Mouse (Mus musculus) layer of hippocampus, postnatal 14 days (tissue): ENCODE results near the gene Aak1. TPM values are rescaled to one million over a fixed set of nuclear protein-coding genes. Genes with fewer than 3 reads are reported as not detected.

Experiments used
- DNase-seq, 2 experiments: peaks; one replicate each; pipeline ENCODE4 v3.0.0; 2021 to 2022; ENCODE audit warnings: low spot score in 2 of 2, mixed read lengths in 1 of 2
- total RNA-seq, 2 experiments: library from RNA; stranded (reverse); gene quantifications; 2 replicates each; pipeline ENCODE4 v1.2.3; 2021

The Aak1 gene
- total RNA-seq, 2 experiments from 2014 or later: 404 to 410 TPM

DNA sequence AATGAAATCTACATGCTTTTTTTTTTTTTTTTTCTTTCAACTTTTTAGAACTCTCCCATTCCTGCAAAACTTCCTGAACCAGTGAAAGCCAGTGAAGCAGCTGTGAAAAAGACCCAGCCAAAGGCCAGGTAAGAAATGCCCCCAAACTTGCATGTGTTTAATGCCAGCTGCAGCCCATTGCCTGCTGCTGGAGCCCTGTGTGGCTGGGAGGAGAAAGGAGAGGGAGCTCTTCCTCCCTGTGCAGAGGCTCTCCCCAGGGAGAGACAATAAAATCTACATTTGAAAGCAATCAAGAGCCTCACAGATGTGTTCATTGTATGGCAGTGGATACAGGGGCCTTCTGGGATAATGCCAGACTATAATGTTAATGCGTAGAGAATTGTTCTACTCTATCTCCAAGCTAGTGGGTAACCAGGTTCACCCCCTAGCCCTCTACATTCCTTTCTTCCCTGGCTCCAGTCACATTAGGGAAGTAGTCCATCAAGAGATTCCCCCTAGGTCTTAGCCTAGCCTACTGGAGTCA is 101.5 kb downstream of the Aak1 start:
- DNase-seq: no peak

DNA sequence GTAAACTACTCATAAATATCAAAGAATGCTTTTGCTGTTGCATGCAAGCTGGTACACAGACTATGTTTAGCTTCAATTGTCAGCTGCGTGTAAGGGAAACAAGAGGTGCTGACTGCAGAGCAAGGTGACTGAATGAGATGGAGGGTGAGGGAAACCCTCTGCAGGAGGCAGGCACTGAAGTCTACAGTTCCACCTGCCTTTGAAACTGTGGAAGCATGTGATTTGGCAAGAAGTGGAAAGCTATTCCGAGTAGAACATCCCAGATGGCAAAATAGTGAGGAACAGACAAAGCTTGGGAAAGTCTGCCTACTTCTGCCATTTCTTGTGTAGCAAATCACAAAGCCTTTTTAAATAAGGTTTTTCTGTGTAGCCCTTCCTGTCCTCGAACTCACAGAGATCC is 106.4 kb downstream of the Aak1 start:
- DNase-seq: peak; percentile 24 to 71

DNA sequence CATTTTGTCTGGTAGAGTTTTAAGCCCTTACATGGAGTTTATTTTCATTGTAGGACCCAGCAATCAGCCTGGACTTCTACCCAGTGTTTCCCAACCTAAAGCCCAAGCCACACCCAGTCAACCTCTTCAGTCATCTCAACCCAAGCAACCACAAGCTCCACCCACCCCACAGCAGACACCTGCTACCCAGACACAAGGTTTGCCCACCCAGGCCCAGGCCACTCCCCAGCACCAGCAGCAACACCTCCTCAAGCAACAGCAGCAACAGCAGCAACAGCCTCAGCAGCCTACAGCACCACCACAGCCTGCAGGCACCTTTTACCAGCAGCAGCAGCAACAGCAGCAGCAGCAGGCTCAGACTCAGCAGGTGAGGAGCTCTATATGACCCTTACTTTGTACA is 106.9 kb downstream of the Aak1 start:
- no peak for DNase-seq

DNA sequence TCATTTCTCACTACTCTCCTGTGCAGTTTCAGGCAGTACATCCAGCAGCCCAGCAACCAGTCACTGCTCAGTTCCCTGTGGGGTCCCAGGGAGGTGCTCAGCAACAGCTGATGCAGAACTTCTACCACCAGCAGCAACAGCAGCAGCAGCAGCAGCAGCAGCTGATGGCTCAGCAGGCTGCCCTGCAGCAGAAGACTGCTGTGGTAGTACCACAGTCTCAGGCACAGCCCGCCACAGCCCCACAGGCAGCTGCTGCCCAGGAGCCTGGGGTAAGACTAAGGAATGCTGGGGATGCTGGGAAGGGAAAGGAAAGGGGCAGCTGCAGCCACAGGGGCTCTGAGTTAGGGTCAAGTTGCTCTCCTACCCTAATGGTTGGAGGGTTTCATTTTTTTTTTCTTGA is 109.7 kb downstream of the Aak1 start:
- no peak for DNase-seq

DNA sequence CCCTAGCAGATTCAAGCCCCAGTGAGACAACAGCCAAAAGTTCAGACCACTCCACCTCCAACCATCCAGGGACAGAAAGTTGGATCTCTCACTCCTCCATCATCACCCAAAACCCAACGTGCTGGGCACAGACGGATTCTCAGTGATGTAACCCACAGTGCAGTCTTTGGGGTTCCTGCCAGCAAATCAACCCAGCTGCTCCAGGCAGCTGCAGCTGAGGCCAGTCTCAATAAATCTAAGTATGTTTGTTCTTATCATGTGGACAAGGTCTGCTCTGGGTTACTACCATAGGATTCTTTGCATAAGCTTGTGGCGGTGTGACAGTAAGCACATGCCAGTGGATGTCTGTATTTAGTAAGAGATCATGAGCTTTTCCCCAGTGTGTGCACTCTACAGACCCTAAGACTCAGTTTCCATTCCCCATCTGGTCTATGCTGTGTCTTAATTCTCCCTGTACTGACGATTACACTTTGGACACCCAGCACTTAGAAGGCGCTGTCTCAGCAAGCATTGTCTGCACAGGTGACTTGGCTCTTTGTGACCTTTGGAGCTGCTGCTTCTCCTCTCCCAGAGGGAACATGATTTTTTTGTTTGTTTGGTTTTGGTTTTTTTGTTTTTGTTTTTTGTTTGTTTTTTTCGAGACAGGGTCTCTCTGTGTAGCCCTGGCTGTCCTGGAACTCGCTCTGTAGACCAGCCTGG is 114.8 kb downstream of the Aak1 start:
- DNase-seq: no peak

DNA sequence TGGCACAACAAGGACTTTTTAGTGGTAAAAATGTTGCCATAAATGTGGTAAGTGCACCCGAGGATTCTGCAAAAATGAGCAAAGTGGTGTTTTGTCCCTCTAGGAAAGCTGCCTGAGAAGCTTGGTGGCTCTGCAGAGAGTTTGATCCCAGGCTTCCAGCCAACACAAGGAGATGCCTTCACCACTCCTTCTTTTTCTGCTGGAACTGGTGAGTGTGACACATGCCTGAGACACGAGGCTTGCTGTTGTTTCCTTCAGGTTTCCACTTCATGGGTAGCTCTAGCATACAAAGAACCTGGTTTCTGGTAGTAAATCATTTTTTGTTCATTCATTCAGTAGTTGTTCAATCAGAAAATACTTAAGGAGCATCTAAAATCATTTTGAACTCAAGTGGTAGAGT is 117.8 kb downstream of the Aak1 start:
- no peak for DNase-seq

DNA sequence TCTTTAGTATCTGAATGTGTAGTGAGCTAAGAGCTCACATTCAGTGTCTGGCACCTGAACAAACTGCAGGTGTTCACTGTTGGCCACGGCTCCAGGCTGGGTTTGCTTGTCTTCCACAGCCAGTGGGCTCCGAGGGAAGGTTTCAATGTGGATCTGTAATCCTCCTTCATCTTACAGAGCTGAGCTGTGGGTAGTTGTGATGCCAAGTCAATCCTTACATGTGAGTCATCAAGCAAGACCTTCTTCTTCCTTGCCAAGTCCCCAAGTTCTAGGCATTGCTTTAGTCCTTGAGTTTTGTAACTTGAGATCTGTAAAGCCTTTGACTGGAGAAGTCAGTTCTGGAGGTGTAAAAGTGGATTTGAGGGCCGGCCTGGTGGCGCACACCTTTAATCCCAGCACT is 124.6 kb downstream of the Aak1 start:
- DNase-seq: no peak

DNA sequence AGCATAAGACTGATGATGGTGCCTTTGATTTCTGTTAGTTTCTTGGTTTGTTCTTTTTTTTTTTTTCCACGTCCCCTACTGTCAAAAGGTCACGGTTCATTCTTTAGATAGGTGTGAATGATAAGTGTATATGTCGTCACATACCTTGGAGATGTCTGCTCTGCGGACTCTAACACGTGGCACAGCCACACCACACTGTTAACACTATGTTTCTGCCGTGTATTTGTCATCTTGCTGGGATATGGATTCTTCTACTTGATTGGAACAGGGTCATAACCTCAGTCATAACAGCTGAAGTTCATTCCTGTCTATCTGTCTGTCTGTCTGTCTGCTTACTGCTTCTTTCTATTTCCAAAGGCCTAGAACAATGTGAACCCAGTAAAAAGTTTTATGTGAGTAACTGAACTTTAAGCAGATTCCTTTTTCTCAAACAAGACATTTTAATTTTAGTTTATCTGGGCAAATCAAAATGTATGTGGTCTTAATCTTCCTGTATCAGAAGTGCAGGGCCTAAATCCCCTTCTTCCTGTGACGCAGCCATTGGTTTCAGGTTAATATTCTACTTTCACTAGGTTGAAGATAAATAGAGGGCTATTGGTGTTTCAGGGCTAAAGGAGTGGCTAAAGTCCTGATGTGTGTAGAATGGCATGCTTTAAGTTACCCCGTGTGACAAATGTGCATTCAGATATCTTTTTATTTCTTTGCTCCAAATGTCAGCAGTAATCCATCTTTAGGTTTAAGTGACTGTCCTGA is 129.0 kb downstream of the Aak1 start:
- DNase-seq: no peak

DNA sequence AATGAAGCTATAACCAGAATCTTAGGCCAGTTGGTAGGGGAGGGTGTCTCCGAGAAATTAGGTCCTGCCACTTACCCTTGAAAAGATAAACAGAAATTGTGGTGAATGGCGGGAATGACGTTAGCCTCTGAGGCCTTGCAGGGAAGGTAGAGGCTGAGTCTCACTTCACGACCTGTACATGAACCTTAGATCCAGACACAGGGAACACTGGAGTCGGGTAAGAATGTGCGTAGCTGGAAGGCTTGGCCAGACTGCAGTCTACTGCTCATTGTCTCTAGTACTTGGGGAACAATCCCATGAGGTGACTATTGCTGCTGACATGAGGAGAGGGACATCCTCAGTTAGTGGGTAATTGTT is 129.6 kb downstream of the Aak1 start:
- DNase-seq: no peak

DNA sequence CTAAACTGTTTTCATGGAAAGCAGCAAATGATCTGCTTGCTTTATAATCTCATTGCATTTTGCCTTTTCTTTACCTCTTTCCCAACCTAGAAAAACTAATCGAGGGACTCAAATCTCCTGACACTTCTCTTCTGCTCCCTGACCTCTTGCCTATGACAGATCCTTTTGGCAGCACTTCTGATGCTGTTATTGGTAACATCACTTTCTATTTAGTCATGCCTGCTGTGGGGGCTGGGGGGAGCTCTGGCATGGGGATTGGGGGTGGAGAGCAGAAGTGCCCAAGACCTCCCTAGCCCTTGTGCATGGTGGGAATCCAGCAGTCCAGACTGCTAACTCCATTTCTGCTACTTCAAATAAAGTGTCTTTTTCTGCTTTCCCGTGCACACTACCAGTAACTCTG is 131.9 kb downstream of the Aak1 start:
- no peak for DNase-seq

DNA sequence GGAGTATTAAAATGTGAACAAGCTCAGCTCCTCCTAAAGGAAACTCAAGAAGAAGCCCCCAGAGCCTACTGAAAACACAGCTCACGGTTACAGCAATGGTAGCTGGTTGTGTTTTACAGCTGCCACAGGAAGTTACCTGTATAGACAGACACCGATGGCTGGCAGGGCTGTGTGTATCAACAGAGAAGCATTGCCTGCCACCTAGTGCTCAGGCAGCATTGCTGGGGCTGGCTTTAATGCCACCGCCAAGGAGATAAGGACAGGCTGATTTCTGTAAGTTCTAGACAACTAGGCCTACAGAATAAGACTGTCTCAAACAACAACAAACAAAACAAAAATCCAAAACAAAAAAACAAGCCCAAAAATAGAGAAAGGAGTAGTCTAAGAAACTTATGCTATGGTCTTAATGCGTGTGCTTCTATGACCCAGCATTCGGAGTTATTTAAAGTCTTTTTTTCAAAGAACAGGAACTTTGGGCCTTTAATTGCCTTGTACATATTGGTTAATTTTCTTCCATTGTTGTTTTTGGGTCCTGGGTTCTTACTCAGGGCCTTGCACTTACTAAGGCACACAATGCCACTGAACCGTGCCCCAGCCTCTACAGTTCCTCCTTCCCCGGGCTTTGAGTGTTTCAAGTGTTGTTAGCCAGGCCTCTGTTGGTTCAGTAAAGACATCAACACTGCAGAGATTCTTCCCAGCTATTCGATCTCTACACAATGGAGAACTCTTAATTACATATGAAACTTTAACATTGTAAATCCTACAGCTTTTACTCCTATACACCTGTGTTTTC is 136.2 kb downstream of the Aak1 start:
- no peak for DNase-seq

DNA sequence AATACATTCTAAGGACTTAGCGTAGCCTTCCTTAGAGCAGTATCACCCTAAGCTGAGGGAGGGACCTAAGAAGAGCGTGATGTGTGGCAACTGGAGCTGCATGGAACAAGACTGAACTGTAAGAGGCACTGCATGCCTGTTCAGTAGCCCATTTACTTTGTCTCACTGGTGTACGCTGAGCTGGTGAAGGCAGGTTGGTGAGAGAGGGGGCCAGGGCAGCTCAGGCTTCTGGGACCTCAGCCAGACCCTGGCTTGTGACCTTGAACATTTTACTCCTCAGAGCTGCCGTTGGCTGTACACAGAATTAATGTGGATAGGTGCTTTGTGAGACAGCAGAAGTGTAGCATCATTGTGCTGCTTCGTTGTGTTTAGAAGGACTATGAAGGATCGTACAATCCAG is 140.3 kb downstream of the Aak1 start:
- DNase-seq: no peak

DNA sequence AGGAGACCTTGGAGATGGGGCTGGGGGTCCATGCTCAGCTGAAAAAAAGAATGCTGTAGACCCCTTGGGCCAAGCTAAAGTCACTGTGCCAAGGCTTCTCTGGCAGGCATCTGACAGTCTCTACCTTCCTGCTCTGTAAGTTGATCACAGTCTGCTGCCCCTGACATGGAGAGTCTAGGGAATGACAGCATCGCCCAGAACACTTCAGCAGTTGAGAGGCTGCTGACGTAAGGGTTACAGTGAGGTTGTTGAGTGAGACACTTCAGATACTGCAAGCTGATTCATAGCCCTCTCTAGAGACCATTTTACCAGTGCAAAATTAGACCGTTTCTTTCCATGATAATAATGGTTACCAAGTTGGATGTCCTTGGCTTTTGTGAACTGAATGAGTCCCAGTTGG is 141.7 kb downstream of the Aak1 start:
- DNase-seq: no peak

DNA sequence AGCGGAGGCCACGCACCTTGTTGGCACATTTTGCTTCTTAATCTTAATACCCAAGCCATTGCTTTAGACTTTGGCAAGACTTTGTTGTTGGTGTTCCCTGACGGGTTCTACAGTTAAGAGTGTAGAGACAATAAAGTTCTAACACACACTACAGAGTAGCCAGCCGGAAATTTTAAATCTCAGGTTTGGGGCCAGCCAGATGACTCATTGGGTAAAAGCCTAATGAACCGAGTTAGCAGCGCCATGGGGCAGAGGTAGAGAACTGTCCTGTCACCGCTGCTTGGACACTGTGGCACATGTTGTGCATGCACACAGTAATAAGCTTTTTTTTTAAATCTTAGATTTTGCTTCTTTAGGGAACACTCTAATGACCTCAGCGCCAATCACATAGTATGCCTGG is 143.0 kb downstream of the Aak1 start:
- no peak for DNase-seq

DNA sequence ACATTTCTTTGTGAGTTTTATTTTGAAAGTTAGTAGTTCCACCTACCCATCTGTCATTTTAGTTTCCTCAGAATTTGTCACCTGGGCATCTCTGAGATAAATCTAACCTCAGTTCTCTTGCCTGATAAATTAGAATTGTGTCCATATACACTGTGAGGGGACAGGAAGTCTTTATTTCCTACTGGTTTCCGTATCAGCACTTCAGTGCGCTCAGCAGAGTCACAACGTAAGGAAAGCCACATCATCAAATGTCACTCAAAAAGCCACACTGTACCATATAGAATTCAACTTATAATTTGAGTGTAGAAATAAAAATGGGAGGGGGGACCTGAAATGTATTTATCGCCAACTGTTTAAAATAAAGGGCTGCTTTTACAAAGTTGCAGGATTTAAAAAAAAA is 144.9 kb downstream of the Aak1 start:
- no peak for DNase-seq

DNA sequence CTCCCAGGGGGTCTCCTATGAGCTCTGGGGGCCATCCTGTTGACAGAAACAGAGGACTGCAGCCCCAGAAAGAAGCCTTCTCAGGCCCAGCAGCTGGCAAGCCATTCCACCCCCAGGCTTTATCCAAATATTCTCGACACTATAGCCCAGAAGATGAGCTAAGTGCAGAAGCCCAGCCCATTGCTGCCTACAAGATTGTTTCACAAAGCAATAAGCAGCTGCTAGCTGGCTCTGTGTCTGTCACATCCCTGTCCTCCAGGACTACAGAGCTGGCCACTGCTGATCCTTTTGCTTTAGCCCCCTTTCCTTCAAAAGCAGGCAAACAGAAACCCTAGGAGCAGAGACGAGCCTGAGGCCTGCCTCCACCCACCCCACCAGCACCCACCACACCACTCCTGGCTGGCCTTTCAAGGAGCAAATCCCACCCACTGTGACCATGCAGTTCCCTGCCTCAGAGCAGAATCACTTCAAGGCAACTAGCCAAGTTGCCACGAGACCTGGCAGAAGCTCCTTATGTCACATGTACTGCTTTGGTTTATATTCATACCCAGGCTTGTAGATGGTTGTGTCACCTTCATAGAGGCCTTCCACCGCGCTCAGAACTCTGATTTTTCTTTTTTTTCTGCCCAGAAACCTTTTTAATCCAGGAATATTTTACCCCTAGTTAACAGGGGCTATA is 147.5 kb downstream of the Aak1 start:
- DNase-seq: peak; percentile 25 to 28

DNA sequence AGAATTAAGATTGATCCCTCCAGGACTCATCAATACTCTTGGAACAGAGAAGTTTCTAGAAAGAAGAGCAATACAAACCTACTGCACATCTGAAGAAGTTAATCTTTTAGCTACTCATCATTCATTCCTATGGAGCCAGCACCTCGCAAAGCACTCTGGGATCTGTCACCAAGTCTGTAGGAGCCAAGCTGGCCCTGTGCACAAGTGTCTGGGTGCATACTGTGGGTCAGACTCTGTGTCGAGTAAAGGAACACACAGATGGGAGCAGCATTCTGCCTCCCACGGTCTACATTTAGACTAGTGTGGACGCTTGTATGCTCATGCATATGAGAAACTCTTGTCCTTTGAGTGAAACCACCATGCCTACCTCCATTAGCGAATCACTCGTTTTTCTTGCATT is 148.0 kb downstream of the Aak1 start:
- DNase-seq: no peak

DNA sequence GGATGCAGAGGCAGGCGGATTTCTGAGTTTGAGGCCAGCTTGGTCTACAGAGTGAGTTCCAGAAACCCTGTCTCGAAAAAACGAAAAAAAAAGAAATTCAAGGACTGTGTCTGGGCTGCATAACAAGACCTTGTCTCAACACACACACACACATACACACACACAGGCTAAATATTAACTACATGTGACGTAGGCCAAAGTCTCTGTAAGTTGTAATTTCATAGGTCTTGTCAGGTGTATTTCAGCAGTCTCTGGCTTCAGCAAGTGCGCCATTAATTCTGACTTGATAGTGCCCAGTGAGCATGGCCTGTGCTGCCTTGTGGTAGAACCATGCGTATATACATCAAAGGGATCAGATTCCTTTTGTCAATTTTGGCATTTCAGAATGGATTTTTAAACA is 152.7 kb downstream of the Aak1 start:
- no peak for DNase-seq

DNA sequence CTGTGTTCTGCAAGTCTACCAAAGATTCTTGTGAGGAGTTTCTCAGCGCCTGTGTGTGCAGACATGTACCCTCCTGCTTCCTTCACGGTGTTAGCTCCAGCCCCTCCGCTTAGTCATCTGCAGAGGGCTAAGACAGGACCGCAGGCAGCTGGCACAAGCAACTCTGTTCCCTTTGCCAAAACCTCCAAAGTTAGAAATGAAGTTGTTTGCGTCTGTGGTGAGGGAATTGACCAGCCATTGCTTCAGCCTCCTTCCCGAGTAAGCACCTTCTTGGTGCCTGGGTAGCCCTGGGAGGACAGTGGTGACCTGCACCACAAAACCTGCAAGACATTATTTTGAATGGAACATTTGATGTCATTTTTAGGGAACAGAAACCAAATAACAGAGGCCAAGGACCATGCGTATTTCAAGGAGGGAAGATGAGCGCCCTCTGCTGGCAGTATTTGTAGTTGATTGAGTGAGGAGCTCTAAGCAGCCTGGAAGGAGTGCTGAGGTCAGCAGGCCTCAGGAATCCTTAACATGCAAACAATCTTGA is 153.3 kb downstream of the Aak1 start:
- DNase-seq: peak; percentile 78 to 84

DNA sequence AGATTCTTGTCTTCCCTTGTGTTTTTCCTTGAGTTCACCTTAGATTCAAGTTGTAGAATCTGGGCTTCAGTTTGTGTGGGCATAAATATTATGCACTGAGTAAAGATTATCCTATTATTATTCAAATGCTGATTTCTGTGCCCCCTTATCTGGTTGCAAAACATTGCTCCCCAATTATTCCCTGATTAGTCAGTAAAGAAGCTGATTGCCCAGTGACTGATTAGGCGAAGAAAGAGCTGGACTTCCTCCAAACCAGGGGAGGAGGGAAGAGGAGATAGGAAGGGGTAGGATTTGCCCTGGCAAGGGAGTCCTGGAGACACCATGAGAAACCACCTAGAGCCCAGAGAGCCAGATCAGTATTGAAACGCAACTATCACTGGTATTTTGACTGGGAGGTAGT is 154.8 kb downstream of the Aak1 start:
- DNase-seq: no peak

DNA sequence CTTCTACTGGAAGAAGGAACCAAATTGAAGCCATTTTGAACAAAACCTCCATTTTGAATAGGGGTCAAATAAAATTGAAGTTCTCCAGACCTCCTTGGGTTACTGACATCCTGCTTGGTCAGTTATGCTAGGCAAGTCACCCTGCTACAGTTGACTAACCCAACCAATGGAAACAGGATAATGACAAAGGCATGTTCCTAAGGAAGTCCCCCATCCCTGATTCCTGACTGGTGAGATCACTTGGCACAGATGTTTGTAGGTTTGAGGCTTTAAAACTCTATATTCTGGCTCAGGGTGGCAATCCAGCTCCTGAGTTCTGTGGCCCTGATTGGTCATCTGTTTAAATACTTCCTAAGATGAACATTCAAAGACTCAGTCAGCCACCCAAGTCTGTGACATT is 156.3 kb downstream of the Aak1 start:
- no peak for DNase-seq
